Mouse (Mus musculus): ENCODE measurements around the gene Trim61. TPM values are rescaled to one million over a fixed set of nuclear protein-coding genes. Genes with fewer than 3 reads are reported as not detected.
A peak's percentile ranks its signal among the peaks of the same experiment; 100 is the strongest.
"Not testable (repeated sequence)": the region's sequence is repeated elsewhere in the genome, so short reads cannot be mapped to it uniquely, and the experiment has no call there.

The Trim61 gene
- polyA plus RNA-seq, 1 experiment from 2014 or later = 0.15 TPM

DNA sequence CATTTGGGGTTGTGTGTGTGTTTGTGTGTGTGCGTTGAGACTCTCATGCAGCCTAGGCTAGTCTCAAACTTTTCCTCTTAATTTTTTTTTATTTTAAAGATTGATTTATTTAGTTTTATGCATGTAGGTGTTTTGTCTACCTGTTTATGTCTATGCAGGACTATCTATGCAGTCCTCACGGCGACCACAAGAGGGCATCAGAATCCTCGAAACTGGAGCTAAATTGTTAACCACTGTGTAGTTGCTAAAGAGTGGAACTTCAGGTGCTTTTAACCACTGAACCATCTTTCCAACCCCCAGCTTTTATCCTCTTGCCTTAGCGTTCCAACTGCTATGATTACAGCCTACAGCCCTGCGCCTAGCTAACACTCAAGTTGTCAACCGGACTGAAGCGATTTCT is 4.2 kb upstream of the Trim61 start:
- 48% methylated on average over 8 of the region's 8 CpGs for WGBS
- Histone ChIP-seq H3K9ac (replicated peaks; ENCODE audit: low read length) (no peak overlapping the region), H3K4me1 (ENCODE audit: insufficient read depth, low read length) (no peaks in the 10 kb centered on the region), H3K36me3 (ENCODE audit: insufficient read depth, low read length) (no peaks in the 10 kb centered on the region), H3K4me3 (ENCODE audit: low read length) (no peak overlapping the region), H3K4me2 (replicated peaks; ENCODE audit: low read depth, low read length) (no peak overlapping the region), H3K27me3 (ENCODE audit: insufficient read depth, low read length) (no peaks in the 10 kb centered on the region), H3K9me3 (ENCODE audit: low read length) (no peaks in the 10 kb centered on the region), H3K27ac (ENCODE audit: low read length) (no peak overlapping the region)
- 0 out of 2 replicates have a peak, but pooled peaks have one; percentile 46 for ATAC-seq (ENCODE audit: low FRiP score, low TSS enrichment)

DNA sequence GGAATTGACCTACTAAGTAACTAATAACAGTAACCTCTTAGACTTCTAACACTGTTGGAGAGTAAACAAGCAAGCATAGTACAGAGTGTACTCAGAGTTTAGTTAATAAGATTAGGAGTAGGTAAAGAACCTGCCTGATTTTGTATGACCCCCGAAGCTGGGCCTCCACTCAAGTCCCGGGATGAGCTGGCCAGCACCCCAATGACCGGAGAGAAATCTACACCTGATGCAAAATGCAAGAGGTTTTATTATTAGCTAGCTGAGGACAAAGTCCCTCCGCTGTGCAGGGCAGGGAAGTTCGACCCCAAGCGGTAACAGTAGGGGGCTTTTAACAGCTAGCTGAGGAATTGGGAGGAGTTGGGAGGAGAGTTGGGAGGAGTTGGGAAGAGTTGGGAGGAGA is 10.7 kb downstream of the Trim61 start:
- not testable (repeated sequence) for H3K27me3 ChIP-seq (ENCODE audit: insufficient read depth, low read length); H3K4me2 ChIP-seq (replicated peaks; ENCODE audit: low read depth, low read length); H3K9ac ChIP-seq (replicated peaks; ENCODE audit: low read length); H3K27ac ChIP-seq (ENCODE audit: low read length); H3K36me3 ChIP-seq (ENCODE audit: insufficient read depth, low read length); H3K4me1 ChIP-seq (ENCODE audit: insufficient read depth, low read length); ATAC-seq (ENCODE audit: low FRiP score, low TSS enrichment); H3K9me3 ChIP-seq (ENCODE audit: low read length); H3K4me3 ChIP-seq (ENCODE audit: low read length)
- 81% methylated on average over 6 of the region's 6 CpGs for WGBS

DNA sequence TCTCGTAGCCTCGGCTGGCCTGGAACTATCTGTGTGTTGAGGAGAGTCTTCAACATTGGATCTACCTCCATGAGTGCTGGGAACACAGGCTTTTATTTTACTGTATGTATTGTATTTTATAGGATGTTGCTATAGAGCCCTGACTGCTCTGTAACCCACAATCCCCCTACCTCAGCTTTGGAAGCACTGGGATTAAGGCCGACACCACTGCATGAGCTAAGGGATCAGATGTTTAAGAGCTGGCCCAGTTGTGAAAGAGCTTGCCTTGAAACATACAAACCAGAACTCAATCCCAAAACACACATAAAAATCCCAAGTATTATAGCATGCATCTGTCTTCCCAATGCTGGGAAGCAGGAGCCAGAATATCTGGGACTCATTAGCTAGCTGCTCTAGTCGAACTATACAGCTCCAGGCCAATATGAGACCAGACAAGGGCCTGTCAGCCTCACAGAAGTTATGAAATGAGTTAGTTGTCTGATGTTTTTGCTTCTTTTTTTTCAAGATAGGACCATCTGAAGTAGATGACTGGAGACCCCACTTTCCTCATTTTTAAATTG is 19.4 kb downstream of the Trim61 start:
- WGBS = 89% methylated on average over 4 of the region's 4 CpGs
- H3K4me2 ChIP-seq (replicated peaks; ENCODE audit: low read depth, low read length) = no peak overlapping the region
- ATAC-seq (ENCODE audit: low FRiP score, low TSS enrichment) = no peak

DNA sequence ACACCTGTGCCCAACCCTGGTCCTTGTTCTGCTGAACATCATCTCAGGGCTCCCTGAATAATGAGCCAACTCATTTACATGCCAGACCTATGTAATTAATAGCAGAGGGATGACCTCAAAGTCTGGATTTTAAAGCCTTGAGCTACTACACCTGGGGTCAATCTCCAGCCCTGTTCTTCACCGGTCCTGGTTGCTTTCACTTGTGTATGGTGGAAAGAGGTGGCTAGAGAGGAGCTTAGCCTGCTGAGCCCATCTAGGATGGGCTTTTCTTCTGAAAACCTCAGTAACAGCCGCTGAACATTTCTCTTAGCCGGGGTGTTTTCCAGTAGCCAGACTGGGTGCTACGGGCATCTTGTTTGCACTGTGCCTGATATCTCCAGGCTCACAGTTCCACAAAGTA is 30.6 kb downstream of the Trim61 start, which contains the start of gene Trim75:
TSS of gene Trim75 (minus strand) at position 101 of the 400 bp plus-strand sequence.
- no peak within 1 kb of the TSS for H3K4me3 ChIP-seq (ENCODE audit: low read length)
- no peaks in the 10 kb centered on the region for H3K27me3 ChIP-seq (ENCODE audit: insufficient read depth, low read length)
- H3K36me3 ChIP-seq (ENCODE audit: insufficient read depth, low read length) = no peaks in the 10 kb centered on the region
- no peak within 1 kb of the TSS for H3K9ac ChIP-seq (replicated peaks; ENCODE audit: low read length)
- 90% methylated on average over 4 of the region's 4 CpGs for WGBS
- ATAC-seq (ENCODE audit: low FRiP score, low TSS enrichment) = no peak
- no peaks in the 10 kb centered on the region for H3K4me1 ChIP-seq (ENCODE audit: insufficient read depth, low read length)
- H3K4me2 ChIP-seq (replicated peaks; ENCODE audit: low read depth, low read length) = no peak within 1 kb of the TSS
- 0 out of 2 replicates have a peak, but pooled peaks cover 2% of the 10 kb centered on the region for H3K9me3 ChIP-seq (ENCODE audit: low read length)
- no peak within 1 kb of the TSS for H3K27ac ChIP-seq (ENCODE audit: low read length)

More for the DNA sequence above, 19.4 kb downstream of the Trim61 start:
- Histone ChIP-seq H3K9ac (replicated peaks; ENCODE audit: low read length) (no peak overlapping the region), H3K36me3 (ENCODE audit: insufficient read depth, low read length) (no peaks in the 10 kb centered on the region), H3K27ac (ENCODE audit: low read length) (no peak overlapping the region), H3K4me3 (ENCODE audit: low read length) (no peak overlapping the region), H3K4me1 (ENCODE audit: insufficient read depth, low read length) (no peaks in the 10 kb centered on the region), H3K27me3 (ENCODE audit: insufficient read depth, low read length) (no peaks in the 10 kb centered on the region), H3K9me3 (ENCODE audit: low read length) (no peaks in the 10 kb centered on the region)

DNA sequence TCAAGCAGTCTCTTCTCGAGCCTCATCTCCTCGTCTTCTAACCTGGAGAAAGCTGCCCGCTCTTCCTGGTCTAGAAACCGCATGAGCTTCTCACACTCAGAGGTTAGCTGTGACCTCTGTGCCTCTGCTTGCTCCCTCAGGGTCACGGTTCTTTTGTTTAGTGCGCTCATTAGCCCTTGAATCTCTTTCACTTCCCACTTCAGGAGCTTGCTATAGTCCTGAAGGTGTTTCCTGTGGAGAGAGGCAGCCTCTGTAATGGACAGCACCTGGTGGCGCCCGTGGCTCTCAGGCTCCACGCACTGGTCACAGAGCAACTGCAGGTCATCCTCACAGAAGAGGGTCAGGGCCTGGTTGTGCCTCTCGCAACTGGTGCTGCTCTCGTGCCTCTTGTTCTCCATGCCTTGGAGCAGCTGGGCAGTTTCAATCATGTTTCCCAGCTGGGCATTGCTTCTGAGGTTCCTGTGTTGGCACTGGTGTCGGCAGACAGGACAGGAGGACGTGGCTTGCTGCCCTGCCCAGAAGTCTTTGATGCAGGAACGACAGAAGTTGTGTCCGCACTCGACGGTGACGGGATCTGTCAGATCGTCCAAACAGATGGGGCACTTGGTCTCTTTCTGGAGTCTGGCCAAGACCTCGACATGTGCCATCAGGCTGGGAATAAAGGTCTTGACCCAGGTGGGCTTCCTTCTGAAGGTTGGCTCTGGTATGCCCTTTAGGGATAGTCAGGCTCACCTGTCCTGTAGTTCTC is 35.0 kb downstream of the Trim61 start:
- ATAC-seq (ENCODE audit: low FRiP score, low TSS enrichment) = no peak
- no peaks in the 10 kb centered on the region for H3K36me3 ChIP-seq (ENCODE audit: insufficient read depth, low read length)
- H3K4me2 ChIP-seq (replicated peaks; ENCODE audit: low read depth, low read length) = no peak overlapping the region
- H3K27ac ChIP-seq (ENCODE audit: low read length) = no peak overlapping the region
- no peak overlapping the region for H3K9ac ChIP-seq (replicated peaks; ENCODE audit: low read length)
- no peaks in the 10 kb centered on the region for H3K4me1 ChIP-seq (ENCODE audit: insufficient read depth, low read length)
- H3K4me3 ChIP-seq (ENCODE audit: low read length) = no peak overlapping the region
- no peaks in the 10 kb centered on the region for H3K9me3 ChIP-seq (ENCODE audit: low read length)
- H3K27me3 ChIP-seq (ENCODE audit: insufficient read depth, low read length) = no peaks in the 10 kb centered on the region
- WGBS = 75% methylated on average over 20 of the region's 20 CpGs

Other genes starting within 250 kb of the Trim61 start
- 6.7 and 6.9 TPM in 2 replicates for gene Klhl2, start 168.5 kb downstream of the Trim61 start, polyA plus RNA-seq (2015; fragmentation: Nextera tagmentation; extraction: Ambion mirVana)
- gene Tmem192, start 71.3 kb downstream of the Trim61 start, polyA plus RNA-seq (2015; fragmentation: Nextera tagmentation; extraction: Ambion mirVana) = 33.1 and 34.4 TPM in 2 replicates
- 0.09 TPM in 1 of 2 replicates, not detected in the other for gene Trim75, start 30.7 kb downstream of the Trim61 start, polyA plus RNA-seq (2015; fragmentation: Nextera tagmentation; extraction: Ambion mirVana)
- gene Trim60, start 61 bp upstream of the Trim61 start, polyA plus RNA-seq (2015; fragmentation: Nextera tagmentation; extraction: Ambion mirVana) = 0.07 and 0.08 TPM in 2 replicates
- gene Apela, start 18.8 kb upstream of the Trim61 start, polyA plus RNA-seq (2015; fragmentation: Nextera tagmentation; extraction: Ambion mirVana) = 13.8 and 18.9 TPM in 2 replicates
- gene Gm10663, start 56.5 kb upstream of the Trim61 start, polyA plus RNA-seq (2015; fragmentation: Nextera tagmentation; extraction: Ambion mirVana) = not detected in 2 replicates
- gene BC030870, start 111.0 kb upstream of the Trim61 start, polyA plus RNA-seq (2015; fragmentation: Nextera tagmentation; extraction: Ambion mirVana) = 0.15 and 0.17 TPM in 2 replicates